Mouse (Mus musculus) CH12.LX (cell line): Measurements from ENCODE around the gene Ctnna3. TPM values are rescaled to one million over a fixed set of nuclear protein-coding genes. Genes with fewer than 3 reads are reported as not detected.

ENCODE experiments used
- DNase-seq: peaks from one replicate; pipeline ENCODE4 v3.0.0-alpha.2; 2013; ENCODE audit errors: extremely low read depth
- H3K27ac ChIP-seq: 2 replicates; pipeline ENCODE4 v1.5.1; 2012; ENCODE audit warnings: low read depth, mild to moderate bottlenecking, control low read depth, moderate library complexity; ENCODE audit not compliant: insufficient read depth
- H3K27me3 ChIP-seq: replicated peaks from 2 replicates; pipeline ENCODE3; 2012; ENCODE audit warnings: inconsistent platforms
- H3K36me3 ChIP-seq, 2 experiments: replicated peaks in 1 of 2; 2 replicates each; pipeline versions ENCODE3 to v1.6.1; 2012; ENCODE audit warnings: inconsistent platforms in 1 of 2, low read length in 1 of 2, mild to moderate bottlenecking in 1 of 2, mixed read lengths in 1 of 2, moderate library complexity in 1 of 2; ENCODE audit not compliant: control insufficient read depth in 1 of 2, insufficient read depth in 1 of 2
- H3K4me1 ChIP-seq, 2 experiments: 2 replicates each; pipeline ENCODE4 v1.6.1; 2012; ENCODE audit warnings: inconsistent platforms in 1 of 2, moderate library complexity in 1 of 2; ENCODE audit not compliant: insufficient read depth in 2 of 2, control insufficient read depth in 1 of 2
- H3K4me2 ChIP-seq: 2 replicates; pipeline ENCODE4 v1.6.1; 2012; ENCODE audit warnings: low read depth, mild to moderate bottlenecking, control low read depth; ENCODE audit not compliant: poor library complexity, insufficient read depth, severe bottlenecking
- H3K4me3 ChIP-seq, 3 experiments: fragments of 150-350 bp in 1 of 3; sonication (generic) in 1 of 3; replicated peaks in 1 of 3; 2 replicates each; pipeline versions ENCODE3 to v1.5.1; 2011 to 2012; ENCODE audit warnings: low read depth in 2 of 3, low read length in 2 of 3, mild to moderate bottlenecking in 2 of 3, moderate library complexity in 2 of 3, control low read depth in 1 of 3, improper control_type of control experiment in 1 of 3, inconsistent platforms in 1 of 3, mixed read lengths in 1 of 3; ENCODE audit not compliant: poor library complexity in 1 of 3
- H3K79me2 ChIP-seq: replicated peaks from 2 replicates; pipeline ENCODE4 v1.6.1; 2012; ENCODE audit warnings: mild to moderate bottlenecking, moderate library complexity; ENCODE audit not compliant: control insufficient read depth, poor library complexity, insufficient read depth, severe bottlenecking; ENCODE audit errors: extremely low read depth
- H3K9ac ChIP-seq: 2 replicates; pipeline ENCODE4 v1.6.1; 2012; ENCODE audit warnings: low read depth, mild to moderate bottlenecking, control low read depth, moderate library complexity; ENCODE audit not compliant: insufficient read depth
- H3K9me3 ChIP-seq: replicated peaks from 2 replicates; pipeline ENCODE3; 2012; ENCODE audit warnings: low read length, inconsistent platforms, mixed read lengths
- BHLHE40 ChIP-seq: IDR thresholded peaks from 2 replicates; pipeline ENCODE4 v1.6.1; 2011; ENCODE audit warnings: mild to moderate bottlenecking, low read depth, low read length, improper control_type of control experiment
- CHD2 ChIP-seq: IDR thresholded peaks from 2 replicates; pipeline ENCODE4 v1.6.1; 2011; ENCODE audit warnings: low read length, improper control_type of control experiment
- CTCF ChIP-seq, 2 experiments: IDR thresholded peaks in 1 of 2; conservative IDR thresholded peaks in 1 of 2; 2 replicates each; pipeline ENCODE4 v1.5.1; 2011 to 2012; ENCODE audit warnings: low read depth in 2 of 2, low read length in 2 of 2, improper control_type of control experiment in 1 of 2, inconsistent platforms in 1 of 2, mild to moderate bottlenecking in 1 of 2, moderate library complexity in 1 of 2
- E2F4 ChIP-seq: IDR thresholded peaks from 2 replicates; pipeline ENCODE4 v1.6.1; 2011; ENCODE audit warnings: low read depth, low read length, improper control_type of control experiment; ENCODE audit not compliant: insufficient replicate concordance
- ELF1 ChIP-seq: IDR thresholded peaks from 2 replicates; pipeline ENCODE4 v1.6.1; 2014; ENCODE audit warnings: low read depth, mild to moderate bottlenecking, inconsistent platforms, low read length, improper control_type of control experiment
- EP300 ChIP-seq: IDR thresholded peaks from 2 replicates; pipeline ENCODE4 v1.6.1; 2011; ENCODE audit warnings: low read length, improper control_type of control experiment
- JUND ChIP-seq: conservative IDR thresholded peaks from 2 replicates; pipeline ENCODE4 v1.6.1; 2011; ENCODE audit warnings: low read depth, low read length, improper control_type of control experiment
- MAFK ChIP-seq: IDR thresholded peaks from 2 replicates; pipeline ENCODE4 v1.6.1; 2011; ENCODE audit warnings: low read length, improper control_type of control experiment; ENCODE audit not compliant: insufficient replicate concordance
- MAX ChIP-seq: IDR thresholded peaks from 2 replicates; pipeline ENCODE4 v1.6.1; 2011; ENCODE audit warnings: low read length, improper control_type of control experiment
- MAZ ChIP-seq: IDR thresholded peaks from 2 replicates; pipeline ENCODE4 v1.6.1; 2012; ENCODE audit warnings: low read depth, mild to moderate bottlenecking, inconsistent platforms, low read length, improper control_type of control experiment, moderate library complexity
- MEF2A ChIP-seq: IDR thresholded peaks from 2 replicates; pipeline ENCODE4 v1.6.1; 2014; ENCODE audit warnings: low read depth, mild to moderate bottlenecking, inconsistent platforms, low read length, improper control_type of control experiment, borderline replicate concordance
- MXI1 ChIP-seq: IDR thresholded peaks from 2 replicates; pipeline ENCODE4 v1.6.1; 2011; ENCODE audit warnings: mild to moderate bottlenecking, low read depth, low read length, improper control_type of control experiment
- NRF1 ChIP-seq: IDR thresholded peaks from 2 replicates; pipeline ENCODE4 v1.6.1; 2014; ENCODE audit warnings: low read depth, mild to moderate bottlenecking, inconsistent platforms, low read length, improper control_type of control experiment, moderate library complexity
- PAX5 ChIP-seq: IDR thresholded peaks from 2 replicates; pipeline ENCODE4 v1.6.1; 2012; ENCODE audit warnings: low read length, inconsistent platforms, mixed read lengths
- POLR2A ChIP-seq: IDR thresholded peaks from 2 replicates; pipeline ENCODE4 v1.6.1; 2011; ENCODE audit warnings: low read depth, mild to moderate bottlenecking, improper control_type of control experiment, low read length
- POLR2AphosphoS2 ChIP-seq: IDR thresholded peaks from 2 replicates; pipeline ENCODE4 v1.6.1; 2011; ENCODE audit warnings: low read depth, low read length, improper control_type of control experiment
- RCOR1 ChIP-seq: conservative IDR thresholded peaks from 2 replicates; pipeline ENCODE4 v1.6.1; 2012; ENCODE audit warnings: low read depth, mild to moderate bottlenecking, inconsistent platforms, low read length, improper control_type of control experiment
- SMC3 ChIP-seq: IDR thresholded peaks from 2 replicates; pipeline ENCODE4 v1.6.1; 2011; ENCODE audit warnings: low read depth, low read length, improper control_type of control experiment
- UBTF ChIP-seq: IDR thresholded peaks from 2 replicates; pipeline ENCODE4 v1.6.1; 2012; ENCODE audit warnings: low read depth, mild to moderate bottlenecking, inconsistent platforms, low read length, improper control_type of control experiment, moderate library complexity
- USF1 ChIP-seq: IDR thresholded peaks from 2 replicates; pipeline ENCODE4 v1.6.1; 2014; ENCODE audit warnings: low read depth, mild to moderate bottlenecking, inconsistent platforms, low read length, improper control_type of control experiment
- USF2 ChIP-seq: conservative IDR thresholded peaks from 2 replicates; pipeline ENCODE4 v1.6.1; 2011; ENCODE audit warnings: low read depth, low read length, improper control_type of control experiment
- ZKSCAN1 ChIP-seq: IDR thresholded peaks from 2 replicates; pipeline ENCODE4 v1.6.1; 2012; ENCODE audit warnings: low read depth, inconsistent platforms, low read length, improper control_type of control experiment, borderline replicate concordance
- ZNF384 ChIP-seq: IDR thresholded peaks from 2 replicates; pipeline ENCODE4 v1.6.1; 2012; ENCODE audit warnings: low read depth, low read length, improper control_type of control experiment, inconsistent platforms
- dilution Hi-C: fragments of 300-500 bp; cut with MboI; formaldehyde crosslinking; loops from 2 replicates; pipeline ENCODE4 v1.14.3; 2020; ENCODE audit warnings: low sequenced_read_pairs; ENCODE audit not compliant: extremely low pct_unique_long_range_greater_than_20kb, extremely low pct_ligation_motif_present
- in situ Hi-C: fragments of 300-500 bp; cut with MboI; formaldehyde crosslinking; loops from 3 replicates; pipeline ENCODE4 v1.14.3; 2019; ENCODE audit warnings: low sequenced_read_pairs, low pct_ligation_motif_present, low pct_unique_long_range_greater_than_20kb, mixed read lengths
- polyA plus RNA-seq: library from polyadenylated mRNA; unstranded; fragments of >175 nt; gene quantifications from 2 replicates; pipeline ENCODE4 v1.2.1, GENCODE M21; 2012; ENCODE audit warnings: low read depth; ENCODE audit not compliant: insufficient read length
- total RNA-seq, 2 experiments: library from RNA; depleted of rRNA; stranded (reverse); fragments of 300-350 nt in 1 of 2; fragments of >200 nt in 1 of 2; gene quantifications; 2 replicates each; pipeline ENCODE4 v1.2.3; 2012 to 2014

Ctnna3 gene
- total and polyA plus RNA-seq, 3 experiments: 0.09 TPM; not detected in 2

DNA sequence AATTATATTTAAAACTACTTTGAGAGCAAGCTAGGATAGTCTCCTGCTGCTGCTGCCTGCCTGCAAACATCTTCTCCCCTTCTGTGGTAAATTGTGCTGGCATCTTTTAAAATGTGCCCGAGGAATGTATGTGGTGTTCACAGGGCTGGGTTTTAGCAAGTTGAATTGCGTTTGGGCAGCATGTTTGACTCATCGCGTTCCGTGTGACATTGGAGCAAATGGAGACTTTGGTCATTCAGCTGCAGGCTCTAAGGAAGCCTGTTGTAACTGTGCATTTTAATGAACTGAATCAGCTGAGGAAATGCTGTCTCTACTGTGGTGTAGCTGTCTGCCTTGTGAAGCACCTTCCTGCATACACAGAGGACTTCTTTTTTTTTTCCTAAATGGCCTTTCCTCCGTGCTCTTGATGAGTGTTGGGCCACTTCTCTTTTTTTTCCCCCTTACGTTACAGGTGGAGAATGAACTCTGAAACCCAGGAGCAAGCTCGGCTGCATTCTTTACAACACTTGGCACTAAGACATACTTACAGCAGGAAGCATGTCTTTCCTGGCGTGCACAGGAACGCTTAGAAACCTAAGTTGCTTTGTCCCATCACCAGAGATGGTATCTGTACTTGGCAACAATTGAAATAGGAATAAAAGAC is 646.6 kb downstream of the Ctnna3 start:
- no peak overlapping the region for H3K4me2 ChIP-seq

GRCm38 (mm10) chr10:64082345-64082744 is 652.4 kb downstream of the Ctnna3 start:
- Histone ChIP-seq H3K79me2 (no peaks in the 10 kb centered on the region), H3K9me3 (peaks cover 61% of the 10 kb centered on the region), H3K4me2 (no peak overlapping the region), H3K4me3 (no peak overlapping the region), H3K27ac (no peak overlapping the region), H3K4me1 (no peaks in the 10 kb centered on the region), H3K27me3 (no peaks in the 10 kb centered on the region), H3K36me3 (no peaks in the 10 kb centered on the region), H3K9ac (no peak overlapping the region)
- no peak for TF ChIP-seq BHLHE40
- no peak for TF ChIP-seq MAFK
- no peak for TF ChIP-seq MEF2A
- no peak for TF ChIP-seq EP300
- TF ChIP-seq E2F4: no peak
- no peak for DNase-seq
- dilution Hi-C loops (no loop called here), in situ Hi-C loops (no loop called here)

More for the DNA sequence above, 646.6 kb downstream of the Ctnna3 start:
- H3K9ac ChIP-seq: no peak overlapping the region
- no peaks in the 10 kb centered on the region for H3K36me3 ChIP-seq
- DNase-seq: no peak
- TF ChIP-seq ZNF384 (no peak), JUND (no peak), POLR2AphosphoS2 (no peak), ZKSCAN1 (no peak), MXI1 (no peak), CTCF (conservative IDR thresholded peaks at IDR 0.05 in 1 of 2, IDR thresholded peaks at IDR 0.05 in 1 of 2; ENCODE audit: low read depth in 2 of 2, low read length in 2 of 2) (no peak), RCOR1 (no peak), ELF1 (no peak), E2F4 (no peak), POLR2A (no peak)
- no peak overlapping the region for H3K4me3 ChIP-seq
- in situ Hi-C loops: no loop called here
- H3K9me3 ChIP-seq: peaks cover 61% of the 10 kb centered on the region
- dilution Hi-C loops: no loop called here
- H3K4me1 ChIP-seq: no peaks in the 10 kb centered on the region
- no peaks in the 10 kb centered on the region for H3K79me2 ChIP-seq
- H3K27ac ChIP-seq: no peak overlapping the region
- no peaks in the 10 kb centered on the region for H3K27me3 ChIP-seq

GRCm38 (mm10) chr10:64083813-64084212 is 653.9 kb downstream of the Ctnna3 start:
- no peaks in the 10 kb centered on the region for H3K27me3 ChIP-seq
- in situ Hi-C loops (no loop called here), dilution Hi-C loops (no loop called here)
- no peak for DNase-seq
- H3K4me2 ChIP-seq: no peak overlapping the region
- no peaks in the 10 kb centered on the region for H3K36me3 ChIP-seq
- H3K9ac ChIP-seq: no peak overlapping the region
- H3K9me3 ChIP-seq: peaks cover 67% of the 10 kb centered on the region
- H3K4me3 ChIP-seq: no peak overlapping the region
- no peak for TF ChIP-seq POLR2AphosphoS2
- TF ChIP-seq USF1: no peak
- TF ChIP-seq BHLHE40: no peak
- no peak for TF ChIP-seq SMC3
- TF ChIP-seq NRF1: no peak
- TF ChIP-seq MAX: no peak
- TF ChIP-seq MAZ: no peak
- TF ChIP-seq MAFK: no peak
- no peak for TF ChIP-seq CHD2
- no peak for TF ChIP-seq MEF2A
- TF ChIP-seq USF2: no peak
- no peak for TF ChIP-seq RCOR1
- no peak for TF ChIP-seq ELF1
- TF ChIP-seq ZKSCAN1: no peak
- no peak for TF ChIP-seq MXI1
- TF ChIP-seq CTCF (conservative IDR thresholded peaks at IDR 0.05 in 1 of 2, IDR thresholded peaks at IDR 0.05 in 1 of 2; ENCODE audit: low read depth in 2 of 2, low read length in 2 of 2): no peak
- TF ChIP-seq PAX5: no peak
- TF ChIP-seq E2F4: no peak
- TF ChIP-seq UBTF: no peak
- no peaks in the 10 kb centered on the region for H3K79me2 ChIP-seq
- H3K27ac ChIP-seq: no peak overlapping the region
- H3K4me1 ChIP-seq: no peaks in the 10 kb centered on the region
